Mouse (Mus musculus): ENCODE data around the gene Synrg. TPM values are rescaled to one million over a fixed set of nuclear protein-coding genes. Genes with fewer than 3 reads are reported as not detected.

Gene Synrg
- polyA plus RNA-seq, 1 experiment from 2014 or later, result 22.1 TPM

- peaks cover 7% of the 10 kb centered on the region; the same call in 1 of the 2 replicates for H3K36me3 ChIP-seq (ENCODE audit: inconsistent target)
- no peak overlapping the region for H3K4me3 ChIP-seq (ENCODE audit: inconsistent target)
- H3K79me2 ChIP-seq (ENCODE audit: inconsistent target), result no peaks in the 10 kb centered on the region; the same call in 1 of the 2 replicates
- 71% methylated on average over 3 of the region's 3 CpGs for WGBS (ENCODE audit: missing documents)
- no peak overlapping the region for H3K27ac ChIP-seq
These were observed 4.8 kb downstream of the Synrg start for GRCm38 (mm10) chr11:83969040-83969439.

- Histone ChIP-seq H3K36me3 (ENCODE audit: inconsistent target) (peaks cover 42% of the 10 kb centered on the region), H3K4me3 (ENCODE audit: inconsistent target) (no peak overlapping the region), H3K27ac (no peak overlapping the region), H3K79me2 (ENCODE audit: inconsistent target) (no peaks in the 10 kb centered on the region; the same call in 1 of the 2 replicates)
- WGBS (ENCODE audit: missing documents), result 85% methylated on average over 7 of the region's 7 CpGs
These were observed 10.5 kb downstream of the Synrg start for GRCm38 (mm10) chr11:83974561-83975346.

GRCm38 (mm10) chr11:83975488-83975887 is 11.3 kb downstream of the Synrg start:
- no peaks in the 10 kb centered on the region for H3K79me2 ChIP-seq (ENCODE audit: inconsistent target)
- peaks cover 49% of the 10 kb centered on the region for H3K36me3 ChIP-seq (ENCODE audit: inconsistent target)
- WGBS (ENCODE audit: missing documents), result 100% methylated on average over 1 of the region's 1 CpGs
- H3K27ac ChIP-seq, result no peak overlapping the region
- no peak overlapping the region for H3K4me3 ChIP-seq (ENCODE audit: inconsistent target)

- 93% methylated on average over 13 of the region's 13 CpGs for WGBS (ENCODE audit: missing documents)
- H3K27ac ChIP-seq, result no peak overlapping the region
These were observed 12.2 kb downstream of the Synrg start for GRCm38 (mm10) chr11:83976236-83976977.

GRCm38 (mm10) chr11:83977810-83978209 is 13.6 kb downstream of the Synrg start:
- Histone ChIP-seq H3K36me3 (ENCODE audit: inconsistent target) (peaks cover 61% of the 10 kb centered on the region), H3K27ac (no peak overlapping the region), H3K79me2 (ENCODE audit: inconsistent target) (no peaks in the 10 kb centered on the region), H3K4me3 (ENCODE audit: inconsistent target) (no peak overlapping the region)
- WGBS (ENCODE audit: missing documents), result 100% methylated on average over 2 of the region's 2 CpGs

More at GRCm38 (mm10) chr11:83976236-83976977, 12.2 kb downstream of the Synrg start:
- Histone ChIP-seq H3K79me2 (ENCODE audit: inconsistent target) (no peaks in the 10 kb centered on the region), H3K36me3 (ENCODE audit: inconsistent target) (peaks cover 53% of the 10 kb centered on the region), H3K4me3 (ENCODE audit: inconsistent target) (no peak overlapping the region)

- H3K36me3 ChIP-seq (ENCODE audit: inconsistent target), result peaks cover 65% of the 10 kb centered on the region
- no peaks in the 10 kb centered on the region for H3K79me2 ChIP-seq (ENCODE audit: inconsistent target)
- H3K27ac ChIP-seq, result no peak overlapping the region
- 100% methylated on average over 6 of the region's 6 CpGs for WGBS (ENCODE audit: missing documents)
- no peak overlapping the region for H3K4me3 ChIP-seq (ENCODE audit: inconsistent target)
These were observed 15.8 kb downstream of the Synrg start for GRCm38 (mm10) chr11:83979992-83980391.

- no peak overlapping the region for H3K27ac ChIP-seq
- H3K4me3 ChIP-seq (ENCODE audit: inconsistent target), result no peak overlapping the region
- H3K79me2 ChIP-seq (ENCODE audit: inconsistent target), result no peaks in the 10 kb centered on the region
- 87% methylated on average over 4 of the region's 10 CpGs for WGBS (ENCODE audit: missing documents)
- H3K36me3 ChIP-seq (ENCODE audit: inconsistent target), result peaks cover 78% of the 10 kb centered on the region
These were observed 17.1 kb downstream of the Synrg start for GRCm38 (mm10) chr11:83981338-83981737.

- no peak overlapping the region for H3K27ac ChIP-seq
- H3K36me3 ChIP-seq (ENCODE audit: inconsistent target), result peaks cover 85% of the 10 kb centered on the region
- 97% methylated on average over 4 of the region's 4 CpGs for WGBS (ENCODE audit: missing documents)
- no peak overlapping the region for H3K4me3 ChIP-seq (ENCODE audit: inconsistent target)
- H3K79me2 ChIP-seq (ENCODE audit: inconsistent target), result no peaks in the 10 kb centered on the region
These were observed 27.5 kb downstream of the Synrg start for GRCm38 (mm10) chr11:83991701-83992100.

GRCm38 (mm10) chr11:83993428-83993827 is 29.2 kb downstream of the Synrg start:
- Histone ChIP-seq H3K36me3 (ENCODE audit: inconsistent target) (peaks cover 68% of the 10 kb centered on the region), H3K4me3 (ENCODE audit: inconsistent target) (no peak overlapping the region), H3K79me2 (ENCODE audit: inconsistent target) (no peaks in the 10 kb centered on the region), H3K27ac (no peak overlapping the region)
- 86% methylated on average over 2 of the region's 2 CpGs for WGBS (ENCODE audit: missing documents)

- H3K27ac ChIP-seq, result no peak overlapping the region
- no peaks in the 10 kb centered on the region for H3K79me2 ChIP-seq (ENCODE audit: inconsistent target)
- peaks cover 61% of the 10 kb centered on the region for H3K36me3 ChIP-seq (ENCODE audit: inconsistent target)
- WGBS (ENCODE audit: missing documents), result 100% methylated on average over 3 of the region's 3 CpGs
- no peak overlapping the region for H3K4me3 ChIP-seq (ENCODE audit: inconsistent target)
These were observed 30.3 kb downstream of the Synrg start for GRCm38 (mm10) chr11:83994481-83994880.

GRCm38 (mm10) chr11:83995535-83995950 is 31.3 kb downstream of the Synrg start:
- Histone ChIP-seq H3K36me3 (ENCODE audit: inconsistent target) (peaks cover 59% of the 10 kb centered on the region), H3K4me3 (ENCODE audit: inconsistent target) (no peak overlapping the region), H3K27ac (no peak overlapping the region), H3K79me2 (ENCODE audit: inconsistent target) (no peaks in the 10 kb centered on the region)
- WGBS (ENCODE audit: missing documents), result 100% methylated on average over 2 of the region's 2 CpGs

- Histone ChIP-seq H3K27ac (no peak overlapping the region), H3K79me2 (ENCODE audit: inconsistent target) (no peaks in the 10 kb centered on the region), H3K4me3 (ENCODE audit: inconsistent target) (no peak overlapping the region), H3K36me3 (ENCODE audit: inconsistent target) (peaks cover 51% of the 10 kb centered on the region)
- WGBS (ENCODE audit: missing documents), result 91% methylated on average over 5 of the region's 5 CpGs
These were observed 33.1 kb downstream of the Synrg start for GRCm38 (mm10) chr11:83997171-83997868.

GRCm38 (mm10) chr11:83998993-83999392 is 34.8 kb downstream of the Synrg start:
- Histone ChIP-seq H3K27ac (no peak overlapping the region), H3K4me3 (ENCODE audit: inconsistent target) (no peak overlapping the region), H3K79me2 (ENCODE audit: inconsistent target) (no peaks in the 10 kb centered on the region), H3K36me3 (ENCODE audit: inconsistent target) (peaks cover 51% of the 10 kb centered on the region)
- 97% methylated on average over 3 of the region's 3 CpGs for WGBS (ENCODE audit: missing documents)

- no peak overlapping the region for H3K27ac ChIP-seq
- WGBS (ENCODE audit: missing documents), result 93% methylated on average over 4 of the region's 4 CpGs
- no peak overlapping the region for H3K4me3 ChIP-seq (ENCODE audit: inconsistent target)
- H3K36me3 ChIP-seq (ENCODE audit: inconsistent target), result peaks cover 49% of the 10 kb centered on the region
- no peaks in the 10 kb centered on the region for H3K79me2 ChIP-seq (ENCODE audit: inconsistent target)
These were observed 35.2 kb downstream of the Synrg start for GRCm38 (mm10) chr11:83999411-83999915.

Data from macrophage (primary cell).